Mouse (Mus musculus) heart, embryonic 10.5 days (tissue): ENCODE results near the gene Retreg1. TPM values are rescaled to one million over a fixed set of nuclear protein-coding genes. Genes with fewer than 3 reads are reported as not detected.

Experiments
- DNase-seq: peaks from one replicate; pipeline ENCODE4 v3.0.0-alpha.2; 2017; ENCODE audit warnings: low spot score
- H3K27ac ChIP-seq: fragments of 300-500 bp; sonication (generic); 2 replicates; pipeline ENCODE4 v1.5.1; 2016; ENCODE audit warnings: mild to moderate bottlenecking
- H3K27me3 ChIP-seq: fragments of 300-500 bp; sonication (generic); 2 replicates; pipeline ENCODE4 v1.6.1; 2016; ENCODE audit warnings: mild to moderate bottlenecking; ENCODE audit not compliant: poor library complexity, insufficient read depth, severe bottlenecking
- H3K36me3 ChIP-seq: fragments of 300-500 bp; sonication (generic); 2 replicates; pipeline ENCODE4 v1.6.1; 2016; ENCODE audit warnings: mild to moderate bottlenecking, moderate library complexity
- H3K4me1 ChIP-seq: fragments of 300-500 bp; sonication (generic); 2 replicates; pipeline ENCODE4 v1.6.1; 2016; ENCODE audit warnings: mild to moderate bottlenecking
- H3K4me3 ChIP-seq: fragments of 300-500 bp; sonication (generic); 2 replicates; pipeline ENCODE4 v1.5.1; 2016; ENCODE audit warnings: mild to moderate bottlenecking, moderate library complexity
- H3K9me3 ChIP-seq: fragments of 300-500 bp; sonication (generic); 2 replicates; pipeline ENCODE4 v1.6.1; 2016; ENCODE audit warnings: mild to moderate bottlenecking, moderate library complexity
- WGBS: fragments of 180-500 bp; shearing (Covaris S2); methylation state at CpG from one replicate; pipeline ENCODE4 v1.1.7; 2016; 5-methylcytosine and 5-hydroxymethylcytosine counted together
- polyA plus RNA-seq: library from polyadenylated mRNA; unstranded; fragments of >200 nt; fragmentation: Nextera tagmentation; extraction: Ambion mirVana; gene quantifications from 2 replicates; pipeline ENCODE4 v1.2.1, GENCODE M21; 2016

Retreg1 gene
- polyA plus RNA-seq, 1 experiment from 2014 or later, result 20.2 TPM

DNA sequence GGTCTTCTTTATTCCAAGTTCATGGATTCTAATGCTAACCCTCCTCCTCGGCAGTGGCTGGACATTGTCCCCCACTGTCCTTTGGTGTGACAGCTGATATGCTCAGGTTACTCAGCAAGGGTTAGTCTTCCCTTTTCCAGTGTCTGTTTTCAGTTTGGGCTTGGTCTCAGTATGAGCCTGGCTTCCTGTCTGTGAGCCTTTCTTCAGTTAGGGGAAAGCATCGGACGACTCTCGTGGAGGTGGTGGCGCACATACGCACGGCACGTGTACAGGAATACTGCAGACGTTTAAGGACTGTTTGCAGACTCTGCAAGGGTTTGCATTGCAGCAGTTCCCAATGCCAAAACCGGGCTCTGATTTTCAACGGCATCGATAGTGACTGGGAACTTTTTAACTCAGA lies 54.6 kb downstream of the Retreg1 start:
- DNase-seq, result no peak
- Histone ChIP-seq H3K27me3 (no peaks in the 10 kb centered on the region), H3K4me1 (peaks cover 3% of the 10 kb centered on the region; the same call in 1 of the 2 replicates), H3K4me3 (no peak overlapping the region), H3K27ac (no peak overlapping the region), H3K9me3 (no peaks in the 10 kb centered on the region), H3K36me3 (no peaks in the 10 kb centered on the region)
- 76% methylated on average over 12 of the region's 12 CpGs for WGBS

- Histone ChIP-seq H3K27me3 (no peaks in the 10 kb centered on the region), H3K27ac (no peak overlapping the region), H3K4me3 (no peak overlapping the region), H3K4me1 (peaks cover 3% of the 10 kb centered on the region; the same call in 1 of the 2 replicates), H3K9me3 (no peaks in the 10 kb centered on the region; the same call in 1 of the 2 replicates), H3K36me3 (no peaks in the 10 kb centered on the region)
- DNase-seq, result no peak
- WGBS, result 76% methylated on average over 5 of the region's 5 CpGs
Measured at GRCm38 (mm10) chr15:25899021-25899420, 56.0 kb downstream of the Retreg1 start.

DNA sequence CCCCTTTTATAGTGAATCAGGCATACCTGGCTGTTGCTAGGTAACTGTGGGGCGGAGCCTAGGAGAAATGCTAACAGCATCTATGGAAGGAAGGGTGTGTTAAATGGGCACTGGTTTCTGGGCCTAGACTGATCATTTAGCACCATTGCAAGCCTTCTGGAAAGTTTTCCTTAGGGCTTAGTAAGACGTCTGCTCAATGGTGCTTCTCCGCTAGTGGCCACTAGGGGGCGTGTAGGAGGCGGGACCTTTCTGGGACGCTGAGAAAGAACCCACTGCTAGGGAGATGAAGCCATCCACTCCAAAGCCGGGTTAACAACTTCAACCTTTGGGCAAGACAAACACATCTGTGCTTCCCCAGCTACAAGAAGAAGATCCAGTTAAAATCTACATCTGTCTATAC lies 57.6 kb downstream of the Retreg1 start:
- Histone ChIP-seq H3K9me3 (no peaks in the 10 kb centered on the region; the same call in 1 of the 2 replicates), H3K4me3 (no peak overlapping the region), H3K27me3 (no peaks in the 10 kb centered on the region), H3K4me1 (peaks cover 3% of the 10 kb centered on the region; the same call in 1 of the 2 replicates), H3K27ac (no peak overlapping the region), H3K36me3 (no peaks in the 10 kb centered on the region)
- WGBS, result 8% methylated on average over 7 of the region's 7 CpGs
- DNase-seq, result no peak

- H3K27me3 ChIP-seq, result no peaks in the 10 kb centered on the region
- no peak overlapping the region for H3K27ac ChIP-seq
- no peaks in the 10 kb centered on the region; the same call in 1 of the 2 replicates for H3K9me3 ChIP-seq
- 0 out of 2 replicates have a peak, but pooled peaks cover 7% of the 10 kb centered on the region for H3K4me1 ChIP-seq
- no peak overlapping the region for H3K4me3 ChIP-seq
- WGBS, result 84% methylated on average over 15 of the region's 15 CpGs
- H3K36me3 ChIP-seq, result no peaks in the 10 kb centered on the region
- DNase-seq, result no peak
Measured at GRCm38 (mm10) chr15:25902931-25903615, 60.1 kb downstream of the Retreg1 start.

DNA sequence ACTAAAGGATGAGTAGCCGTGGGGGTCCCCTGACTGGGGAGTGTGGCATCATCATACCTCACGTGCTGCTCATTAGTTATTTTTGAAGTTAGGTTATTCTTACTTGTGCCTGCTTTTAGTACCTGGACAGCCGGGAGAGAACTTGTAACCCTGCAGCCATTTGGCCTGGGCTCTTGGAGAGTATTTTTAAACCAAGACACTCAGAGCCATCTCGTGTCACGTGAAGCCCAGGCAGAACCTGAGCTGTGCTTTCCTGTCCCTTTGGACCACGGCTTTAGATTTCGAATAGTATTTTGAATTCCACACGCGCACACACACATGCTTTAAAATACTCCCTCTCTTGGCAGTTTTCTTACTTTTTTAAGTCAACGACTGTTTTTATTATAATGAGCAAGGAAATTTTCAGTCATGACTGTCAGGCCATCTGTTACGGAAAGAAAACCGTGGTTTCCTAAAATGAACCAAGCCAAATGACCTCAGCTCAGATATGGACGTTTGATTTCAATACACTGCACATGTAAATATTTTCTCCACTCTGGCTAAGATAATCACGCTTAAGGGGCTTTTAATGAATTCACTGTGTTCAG lies 61.5 kb downstream of the Retreg1 start:
- Histone ChIP-seq H3K27me3 (no peaks in the 10 kb centered on the region), H3K4me1 (0 out of 2 replicates have a peak, but pooled peaks cover 7% of the 10 kb centered on the region), H3K9me3 (no peaks in the 10 kb centered on the region; the same call in 1 of the 2 replicates), H3K36me3 (no peaks in the 10 kb centered on the region), H3K27ac (no peak overlapping the region), H3K4me3 (no peak overlapping the region)
- no peak for DNase-seq
- 75% methylated on average over 14 of the region's 14 CpGs for WGBS

GRCm38 (mm10) chr15:25909783-25910494 lies 67.0 kb downstream of the Retreg1 start:
- Histone ChIP-seq H3K4me3 (no peak overlapping the region), H3K27ac (peak overlapping the region; percentile 76), H3K36me3 (no peaks in the 10 kb centered on the region), H3K9me3 (no peaks in the 10 kb centered on the region), H3K4me1 (peaks cover 26% of the 10 kb centered on the region), H3K27me3 (no peaks in the 10 kb centered on the region)
- DNase-seq, result no peak
- 64% methylated on average over 11 of the region's 11 CpGs for WGBS

DNA sequence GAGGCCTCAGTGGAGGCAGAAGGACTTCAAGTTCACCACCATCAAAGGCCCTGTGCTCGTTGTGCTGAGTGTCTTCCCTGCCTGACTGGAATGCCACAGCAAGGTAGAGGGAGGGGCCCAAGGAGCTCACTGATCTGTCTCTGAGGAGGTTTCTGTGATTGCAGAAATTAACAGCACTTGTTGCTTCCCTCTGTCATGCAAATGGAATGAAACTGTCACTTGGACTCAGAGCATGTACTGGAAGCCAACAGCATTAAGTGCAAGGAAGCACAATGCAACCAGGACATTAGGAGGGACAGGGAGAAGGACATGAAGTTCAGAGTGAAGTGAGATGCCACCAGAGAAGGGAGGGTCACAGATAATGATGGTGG lies 67.5 kb downstream of the Retreg1 start:
- peak overlapping the region; percentile 76 for H3K27ac ChIP-seq
- H3K4me1 ChIP-seq, result peaks cover 32% of the 10 kb centered on the region
- H3K9me3 ChIP-seq, result no peaks in the 10 kb centered on the region
- H3K36me3 ChIP-seq, result no peaks in the 10 kb centered on the region
- H3K4me3 ChIP-seq, result no peak overlapping the region
- WGBS, result 15% methylated on average over 1 of the region's 1 CpGs
- no peaks in the 10 kb centered on the region for H3K27me3 ChIP-seq
- no peak for DNase-seq

GRCm38 (mm10) chr15:25910924-25911323 lies 67.9 kb downstream of the Retreg1 start:
- H3K9me3 ChIP-seq, result no peaks in the 10 kb centered on the region
- no peaks in the 10 kb centered on the region for H3K36me3 ChIP-seq
- no peak for DNase-seq
- H3K4me3 ChIP-seq, result no peak overlapping the region
- peak overlapping the region; percentile 76 for H3K27ac ChIP-seq
- WGBS, result 58% methylated on average over 1 of the region's 1 CpGs
- H3K27me3 ChIP-seq, result no peaks in the 10 kb centered on the region
- H3K4me1 ChIP-seq, result peaks cover 36% of the 10 kb centered on the region

- Histone ChIP-seq H3K4me1 (peaks cover 38% of the 10 kb centered on the region), H3K36me3 (no peaks in the 10 kb centered on the region)
- 88% methylated on average over 7 of the region's 7 CpGs for WGBS
Measured at GRCm38 (mm10) chr15:25912911-25913310, 69.9 kb downstream of the Retreg1 start.

GRCm38 (mm10) chr15:25913659-25914058 lies 70.7 kb downstream of the Retreg1 start:
- Histone ChIP-seq H3K9me3 (no peaks in the 10 kb centered on the region), H3K36me3 (no peaks in the 10 kb centered on the region), H3K27ac (peak overlapping the region; percentile 67; the same call in 1 of the 2 replicates), H3K27me3 (no peaks in the 10 kb centered on the region), H3K4me1 (peaks cover 44% of the 10 kb centered on the region), H3K4me3 (no peak overlapping the region)
- DNase-seq, result no peak
- WGBS, result 74% methylated on average over 9 of the region's 9 CpGs

More at GRCm38 (mm10) chr15:25912911-25913310, 69.9 kb downstream of the Retreg1 start:
- H3K27me3 ChIP-seq, result no peaks in the 10 kb centered on the region
- no peaks in the 10 kb centered on the region for H3K9me3 ChIP-seq
- DNase-seq, result no peak
- no peak overlapping the region for H3K4me3 ChIP-seq
- no peak overlapping the region for H3K27ac ChIP-seq

GRCm38 (mm10) chr15:25914160-25914559 lies 71.2 kb downstream of the Retreg1 start:
- DNase-seq, result no peak
- WGBS, result 57% methylated on average over 4 of the region's 4 CpGs
- no peaks in the 10 kb centered on the region for H3K9me3 ChIP-seq
- no peak overlapping the region for H3K4me3 ChIP-seq
- H3K27ac ChIP-seq, result peak overlapping the region; percentile 67; the same call in 1 of the 2 replicates
- peaks cover 49% of the 10 kb centered on the region for H3K4me1 ChIP-seq
- no peaks in the 10 kb centered on the region for H3K27me3 ChIP-seq
- no peaks in the 10 kb centered on the region for H3K36me3 ChIP-seq

DNA sequence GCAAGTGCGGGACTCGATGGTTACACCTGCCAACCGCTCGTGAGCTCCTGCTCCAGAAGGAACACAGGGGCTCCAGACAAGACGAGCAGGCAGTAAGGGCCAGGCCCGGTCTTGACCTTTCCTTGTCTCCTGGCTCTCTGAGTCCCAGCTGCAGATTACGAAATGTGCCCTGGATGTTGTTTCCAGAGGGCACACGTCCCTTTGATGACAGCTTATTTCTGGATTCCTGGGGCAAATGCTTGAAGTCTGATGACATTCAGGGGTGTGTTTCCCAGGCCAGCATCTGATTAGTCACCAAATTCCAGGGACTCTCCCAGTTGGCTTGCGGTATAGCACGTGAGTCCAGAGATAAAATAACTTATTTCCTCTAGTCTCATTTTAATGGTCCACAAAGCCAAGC lies 72.0 kb downstream of the Retreg1 start:
- Histone ChIP-seq H3K4me1 (peaks cover 56% of the 10 kb centered on the region), H3K4me3 (no peak overlapping the region), H3K9me3 (no peaks in the 10 kb centered on the region), H3K27ac (peak overlapping the region; percentile 78; the same call in 1 of the 2 replicates), H3K27me3 (no peaks in the 10 kb centered on the region), H3K36me3 (no peaks in the 10 kb centered on the region)
- 21% methylated on average over 10 of the region's 10 CpGs for WGBS
- DNase-seq, result peak; percentile 90
